Mouse (Mus musculus): ENCODE measurements at regions not wholly inside any gene's neighbourhood (a gene's known extent, or its start where the extent isn't known, plus 50 kb on each side); places are given as distances from the start of the nearest gene placed in this dataset.
A peak's percentile ranks its signal among the peaks of the same experiment; 100 is the strongest.

DNA sequence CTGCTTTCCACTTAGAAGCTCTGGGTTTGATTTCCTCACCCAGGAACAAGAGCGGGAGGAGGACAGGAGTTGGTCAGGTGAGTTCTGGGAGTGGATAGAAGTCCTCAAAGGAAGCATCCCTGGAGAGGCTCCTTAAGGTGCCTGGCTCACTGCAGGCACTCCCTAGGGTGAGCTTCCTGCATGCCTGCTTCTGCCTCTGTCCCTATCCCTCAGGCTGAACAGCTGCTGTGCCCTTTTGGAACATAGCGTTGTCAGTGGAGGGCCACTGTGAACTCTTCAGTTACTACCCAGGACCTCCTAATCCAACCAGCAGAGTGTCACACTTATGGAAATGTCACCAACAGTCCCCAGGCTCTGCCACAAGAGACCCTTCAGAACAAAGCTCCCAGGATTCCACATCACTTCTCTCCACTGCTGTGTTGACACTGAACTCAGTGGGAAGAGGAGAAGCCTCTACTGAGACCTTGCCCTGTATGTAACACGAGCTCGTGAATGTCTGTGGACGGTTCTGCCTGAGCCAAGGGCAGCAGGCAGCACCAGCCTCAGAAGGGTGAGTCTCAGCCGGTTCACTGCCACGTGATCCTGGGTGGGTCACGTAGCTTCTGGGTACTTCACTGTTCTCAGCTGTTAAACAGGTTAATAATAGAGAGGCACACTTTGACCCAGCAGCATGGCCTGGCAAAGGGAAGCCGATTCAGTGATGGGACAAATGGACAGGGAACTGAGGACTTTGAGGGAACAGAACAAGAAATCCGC lies 86.7 kb upstream of the 1700016C15Rik start:
- Histone ChIP-seq H3K36me3 (ENCODE audit: control insufficient read depth, insufficient read depth, low read length) (no peaks in the 10 kb centered on the region), H3K9me3 (replicated peaks; ENCODE audit: control insufficient read depth, low read length) (no peaks in the 10 kb centered on the region), H3K4me3 (replicated peaks; ENCODE audit: low read length) (no peak overlapping the region), H3K27me3 (ENCODE audit: control insufficient read depth, insufficient read depth, low read length) (no peaks in the 10 kb centered on the region), H3K9ac (ENCODE audit: low read length) (no peak overlapping the region), H3K27ac (ENCODE audit: low read length) (peak overlapping the region; percentile 69), H3K4me1 (ENCODE audit: control insufficient read depth, insufficient read depth, low read length) (peaks cover 4% of the 10 kb centered on the region; the same call in 1 of the 2 replicates), H3K4me2 (ENCODE audit: low read depth, low read length) (no peak overlapping the region)
- peak; percentile 48; the same call in 1 of the 2 replicates for ATAC-seq (ENCODE audit: insufficient read depth, low FRiP score)
- WGBS = 63% methylated on average over 10 of the region's 10 CpGs

DNA sequence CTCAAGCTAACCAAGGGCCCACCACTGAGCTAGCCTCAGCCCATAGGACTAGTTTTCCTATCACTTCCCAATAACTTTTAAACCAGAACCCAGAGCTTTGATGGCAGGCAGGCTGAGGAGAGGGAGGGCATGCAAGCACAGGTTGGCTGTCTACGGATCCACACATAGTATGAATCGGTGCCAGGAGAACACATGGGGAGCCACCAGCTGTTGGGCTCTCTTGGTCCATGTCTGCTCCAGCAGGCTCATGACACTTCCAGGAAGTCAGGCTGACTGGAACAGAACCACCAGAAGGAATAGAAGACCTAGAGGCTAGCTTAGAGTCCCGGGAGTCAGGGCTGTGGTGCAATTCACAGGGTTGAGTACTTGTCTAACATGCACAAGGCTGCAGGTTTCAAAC lies 86.0 kb upstream of the 1700016C15Rik start:
- no peak for ATAC-seq (ENCODE audit: insufficient read depth, low FRiP score)
- H3K9ac ChIP-seq (ENCODE audit: low read length) = no peak overlapping the region
- H3K4me1 ChIP-seq (ENCODE audit: control insufficient read depth, insufficient read depth, low read length) = peaks cover 4% of the 10 kb centered on the region; the same call in 1 of the 2 replicates
- H3K27ac ChIP-seq (ENCODE audit: low read length) = peak overlapping the region; percentile 69
- H3K27me3 ChIP-seq (ENCODE audit: control insufficient read depth, insufficient read depth, low read length) = no peaks in the 10 kb centered on the region
- H3K9me3 ChIP-seq (replicated peaks; ENCODE audit: control insufficient read depth, low read length) = no peaks in the 10 kb centered on the region
- H3K36me3 ChIP-seq (ENCODE audit: control insufficient read depth, insufficient read depth, low read length) = no peaks in the 10 kb centered on the region
- no peak overlapping the region for H3K4me2 ChIP-seq (ENCODE audit: low read depth, low read length)
- no peak overlapping the region for H3K4me3 ChIP-seq (replicated peaks; ENCODE audit: low read length)
- WGBS = 82% methylated on average over 3 of the region's 3 CpGs

GRCm38 (mm10) chr1:177644214-177644613 lies 85.4 kb upstream of the 1700016C15Rik start:
- 57% methylated on average over 4 of the region's 4 CpGs for WGBS
- H3K4me2 ChIP-seq (ENCODE audit: low read depth, low read length) = no peak overlapping the region
- H3K4me3 ChIP-seq (replicated peaks; ENCODE audit: low read length) = no peak overlapping the region
- no peaks in the 10 kb centered on the region for H3K27me3 ChIP-seq (ENCODE audit: control insufficient read depth, insufficient read depth, low read length)
- H3K9ac ChIP-seq (ENCODE audit: low read length) = no peak overlapping the region
- no peak overlapping the region; the same call in 1 of the 2 replicates for H3K27ac ChIP-seq (ENCODE audit: low read length)
- H3K36me3 ChIP-seq (ENCODE audit: control insufficient read depth, insufficient read depth, low read length) = no peaks in the 10 kb centered on the region
- H3K9me3 ChIP-seq (replicated peaks; ENCODE audit: control insufficient read depth, low read length) = no peaks in the 10 kb centered on the region
- no peak for ATAC-seq (ENCODE audit: insufficient read depth, low FRiP score)
- H3K4me1 ChIP-seq (ENCODE audit: control insufficient read depth, insufficient read depth, low read length) = peaks cover 4% of the 10 kb centered on the region; the same call in 1 of the 2 replicates

GRCm38 (mm10) chr1:177645327-177645726 lies 84.3 kb upstream of the 1700016C15Rik start:
- Histone ChIP-seq H3K4me2 (ENCODE audit: low read depth, low read length) (no peak overlapping the region), H3K27me3 (ENCODE audit: control insufficient read depth, insufficient read depth, low read length) (no peaks in the 10 kb centered on the region), H3K36me3 (ENCODE audit: control insufficient read depth, insufficient read depth, low read length) (no peaks in the 10 kb centered on the region), H3K4me1 (ENCODE audit: control insufficient read depth, insufficient read depth, low read length) (no peaks in the 10 kb centered on the region), H3K9me3 (replicated peaks; ENCODE audit: control insufficient read depth, low read length) (no peaks in the 10 kb centered on the region), H3K4me3 (replicated peaks; ENCODE audit: low read length) (no peak overlapping the region), H3K27ac (ENCODE audit: low read length) (no peak overlapping the region), H3K9ac (ENCODE audit: low read length) (no peak overlapping the region)
- ATAC-seq (ENCODE audit: insufficient read depth, low FRiP score) = no peak
- 58% methylated on average over 4 of the region's 4 CpGs for WGBS

DNA sequence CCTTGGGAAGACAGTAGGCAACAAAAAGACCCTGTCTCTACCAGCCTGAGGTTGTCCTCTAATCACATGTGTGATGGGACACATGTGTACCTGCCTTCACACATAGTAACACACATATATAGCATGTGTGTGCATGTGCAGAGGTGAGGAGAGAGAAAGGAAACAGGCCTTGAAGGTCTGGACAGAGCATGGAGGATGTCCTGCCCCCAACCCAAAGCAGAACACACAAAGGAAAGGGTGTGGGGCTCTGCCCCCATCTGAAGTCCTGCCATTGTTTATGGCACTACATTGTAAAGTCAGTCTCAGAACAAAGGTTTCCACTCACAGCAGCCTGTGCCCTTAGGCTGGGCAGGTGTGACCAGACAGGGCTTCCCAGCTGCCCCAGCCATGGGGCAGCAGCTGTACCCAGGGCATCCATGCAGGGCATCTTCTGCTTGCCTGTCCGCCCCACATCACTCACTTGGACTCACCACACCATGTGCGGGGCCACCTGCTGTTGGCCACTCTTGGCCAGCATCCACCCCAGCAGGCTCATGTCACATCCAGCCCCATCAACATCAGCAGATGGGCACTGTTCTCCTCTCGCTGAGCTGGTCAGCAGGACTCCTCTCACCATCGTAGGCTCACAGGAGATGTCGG lies 83.6 kb upstream of the 1700016C15Rik start:
- 68% methylated on average over 5 of the region's 5 CpGs for WGBS
- Histone ChIP-seq H3K4me3 (replicated peaks; ENCODE audit: low read length) (no peak overlapping the region), H3K27ac (ENCODE audit: low read length) (no peak overlapping the region), H3K9me3 (replicated peaks; ENCODE audit: control insufficient read depth, low read length) (no peaks in the 10 kb centered on the region), H3K9ac (ENCODE audit: low read length) (no peak overlapping the region), H3K27me3 (ENCODE audit: control insufficient read depth, insufficient read depth, low read length) (no peaks in the 10 kb centered on the region), H3K4me2 (ENCODE audit: low read depth, low read length) (no peak overlapping the region), H3K36me3 (ENCODE audit: control insufficient read depth, insufficient read depth, low read length) (no peaks in the 10 kb centered on the region), H3K4me1 (ENCODE audit: control insufficient read depth, insufficient read depth, low read length) (no peaks in the 10 kb centered on the region)
- no peak for ATAC-seq (ENCODE audit: insufficient read depth, low FRiP score)

DNA sequence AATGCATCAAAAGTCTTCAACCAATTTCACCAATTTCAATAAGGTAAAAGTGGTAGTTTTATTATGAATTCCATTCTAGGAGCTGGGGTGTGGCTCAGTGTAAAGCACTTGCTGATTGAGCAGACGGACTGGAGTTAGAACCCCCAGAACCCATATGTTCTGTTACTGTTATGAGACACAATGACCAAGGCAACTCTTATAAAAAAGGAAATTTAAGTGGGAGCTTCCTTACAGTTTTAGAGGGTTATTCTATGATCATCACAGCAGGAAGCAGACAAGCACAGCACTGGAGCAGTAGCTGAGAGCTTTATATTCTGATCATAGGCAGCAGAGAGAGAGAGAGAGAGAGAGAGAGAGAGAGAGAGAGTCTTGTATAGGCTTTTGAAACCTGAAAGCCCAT lies 81.7 kb upstream of the 1700016C15Rik start:
- Histone ChIP-seq H3K9me3 (replicated peaks; ENCODE audit: control insufficient read depth, low read length) (no peaks in the 10 kb centered on the region), H3K4me2 (ENCODE audit: low read depth, low read length) (no peak overlapping the region), H3K9ac (ENCODE audit: low read length) (no peak overlapping the region), H3K36me3 (ENCODE audit: control insufficient read depth, insufficient read depth, low read length) (no peaks in the 10 kb centered on the region), H3K4me1 (ENCODE audit: control insufficient read depth, insufficient read depth, low read length) (no peaks in the 10 kb centered on the region), H3K4me3 (replicated peaks; ENCODE audit: low read length) (no peak overlapping the region), H3K27ac (ENCODE audit: low read length) (no peak overlapping the region), H3K27me3 (ENCODE audit: control insufficient read depth, insufficient read depth, low read length) (no peaks in the 10 kb centered on the region)
- WGBS = 91% methylated on average over 1 of the region's 1 CpGs
- ATAC-seq (ENCODE audit: insufficient read depth, low FRiP score) = no peak

- no peaks in the 10 kb centered on the region for H3K9me3 ChIP-seq (replicated peaks; ENCODE audit: control insufficient read depth, low read length)
- WGBS = 70% methylated on average over 4 of the region's 4 CpGs
Measured at GRCm38 (mm10) chr1:177648974-177649373, 80.6 kb upstream of the 1700016C15Rik start.

GRCm38 (mm10) chr1:177651219-177651618 lies 78.4 kb upstream of the 1700016C15Rik start:
- ATAC-seq (ENCODE audit: insufficient read depth, low FRiP score) = no peak
- no peak overlapping the region for H3K9ac ChIP-seq (ENCODE audit: low read length)
- 70% methylated on average over 5 of the region's 5 CpGs for WGBS

More at GRCm38 (mm10) chr1:177648974-177649373, 80.6 kb upstream of the 1700016C15Rik start:
- H3K4me1 ChIP-seq (ENCODE audit: control insufficient read depth, insufficient read depth, low read length) = no peaks in the 10 kb centered on the region
- H3K4me3 ChIP-seq (replicated peaks; ENCODE audit: low read length) = no peak overlapping the region
- H3K36me3 ChIP-seq (ENCODE audit: control insufficient read depth, insufficient read depth, low read length) = no peaks in the 10 kb centered on the region
- no peaks in the 10 kb centered on the region for H3K27me3 ChIP-seq (ENCODE audit: control insufficient read depth, insufficient read depth, low read length)
- no peak overlapping the region for H3K27ac ChIP-seq (ENCODE audit: low read length)
- ATAC-seq (ENCODE audit: insufficient read depth, low FRiP score) = no peak
- H3K4me2 ChIP-seq (ENCODE audit: low read depth, low read length) = no peak overlapping the region
- H3K9ac ChIP-seq (ENCODE audit: low read length) = no peak overlapping the region

DNA sequence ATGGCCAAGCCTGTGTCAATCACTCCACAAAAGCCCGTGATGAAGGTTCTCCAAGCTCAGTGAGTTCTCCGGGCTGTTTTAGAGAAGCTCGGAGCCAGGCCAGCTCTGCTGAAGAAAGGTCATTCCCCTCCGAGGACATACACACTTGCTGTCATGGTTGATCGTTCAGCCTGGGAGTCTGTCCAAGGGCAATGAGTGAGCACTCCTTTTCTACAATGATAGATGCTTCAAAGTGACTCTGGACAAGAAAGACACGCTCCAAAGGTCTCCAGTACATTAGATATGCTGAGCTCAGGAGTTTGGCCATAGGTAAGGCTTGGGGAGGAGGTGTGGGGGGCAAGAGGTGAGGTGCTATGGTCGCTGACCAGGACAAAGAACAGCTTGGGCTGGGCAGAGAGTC lies 66.5 kb upstream of the 1700016C15Rik start:
- WGBS = 79% methylated on average over 7 of the region's 7 CpGs
- ATAC-seq (ENCODE audit: insufficient read depth, low FRiP score) = no peak

More at GRCm38 (mm10) chr1:177651219-177651618, 78.4 kb upstream of the 1700016C15Rik start:
- Histone ChIP-seq H3K4me3 (replicated peaks; ENCODE audit: low read length) (no peak overlapping the region), H3K4me1 (ENCODE audit: control insufficient read depth, insufficient read depth, low read length) (no peaks in the 10 kb centered on the region), H3K4me2 (ENCODE audit: low read depth, low read length) (no peak overlapping the region), H3K27me3 (ENCODE audit: control insufficient read depth, insufficient read depth, low read length) (no peaks in the 10 kb centered on the region), H3K36me3 (ENCODE audit: control insufficient read depth, insufficient read depth, low read length) (no peaks in the 10 kb centered on the region), H3K27ac (ENCODE audit: low read length) (no peak overlapping the region), H3K9me3 (replicated peaks; ENCODE audit: control insufficient read depth, low read length) (no peaks in the 10 kb centered on the region)

More for the DNA sequence above, 66.5 kb upstream of the 1700016C15Rik start:
- Histone ChIP-seq H3K9ac (ENCODE audit: low read length) (no peak overlapping the region), H3K4me1 (ENCODE audit: control insufficient read depth, insufficient read depth, low read length) (no peaks in the 10 kb centered on the region), H3K9me3 (replicated peaks; ENCODE audit: control insufficient read depth, low read length) (no peaks in the 10 kb centered on the region), H3K4me2 (ENCODE audit: low read depth, low read length) (no peak overlapping the region), H3K27me3 (ENCODE audit: control insufficient read depth, insufficient read depth, low read length) (no peaks in the 10 kb centered on the region), H3K36me3 (ENCODE audit: control insufficient read depth, insufficient read depth, low read length) (no peaks in the 10 kb centered on the region), H3K27ac (ENCODE audit: low read length) (no peak overlapping the region), H3K4me3 (replicated peaks; ENCODE audit: low read length) (no peak overlapping the region)

Measured in stomach, embryonic 16.5 days (tissue).